Mouse (Mus musculus): ENCODE results near the gene Sorcs1. TPM values are rescaled to one million over a fixed set of nuclear protein-coding genes. Genes with fewer than 3 reads are reported as not detected.

Gene Sorcs1
- polyA plus RNA-seq, 1 experiment from 2014 or later = 5.6 TPM

GRCm38 (mm10) chr19:50378901-50379300, 299.5 kb downstream of the Sorcs1 start:
- H3K4me3 ChIP-seq = no peak overlapping the region
- H3K4me1 ChIP-seq (replicated peaks) = no peaks in the 10 kb centered on the region
- WGBS = 81% methylated on average over 5 of the region's 5 CpGs
- no peak for DNase-seq (ENCODE audit: low spot score)
- no peaks in the 10 kb centered on the region for H3K27me3 ChIP-seq (ENCODE audit: insufficient read depth, poor library complexity, severe bottlenecking)
- H3K36me3 ChIP-seq = no peaks in the 10 kb centered on the region
- no peak overlapping the region for H3K27ac ChIP-seq
- H3K9me3 ChIP-seq = no peaks in the 10 kb centered on the region

- 77% methylated on average over 10 of the region's 10 CpGs for WGBS
- DNase-seq (ENCODE audit: low spot score) = no peak
- H3K4me3 ChIP-seq = no peak overlapping the region
Observed at GRCm38 (mm10) chr19:50374751-50375150, 303.7 kb downstream of the Sorcs1 start.

GRCm38 (mm10) chr19:50366446-50366845, 312.0 kb downstream of the Sorcs1 start:
- DNase-seq (ENCODE audit: low spot score) = no peak
- Histone ChIP-seq H3K4me1 (replicated peaks) (peaks cover 13% of the 10 kb centered on the region), H3K27me3 (ENCODE audit: insufficient read depth, poor library complexity, severe bottlenecking) (no peaks in the 10 kb centered on the region), H3K36me3 (no peaks in the 10 kb centered on the region), H3K4me3 (no peak overlapping the region), H3K9me3 (no peaks in the 10 kb centered on the region), H3K27ac (no peak overlapping the region)
- WGBS = 65% methylated on average over 3 of the region's 3 CpGs

More at GRCm38 (mm10) chr19:50374751-50375150, 303.7 kb downstream of the Sorcs1 start:
- no peaks in the 10 kb centered on the region for H3K36me3 ChIP-seq
- H3K27me3 ChIP-seq (ENCODE audit: insufficient read depth, poor library complexity, severe bottlenecking) = no peaks in the 10 kb centered on the region
- no peaks in the 10 kb centered on the region for H3K9me3 ChIP-seq
- H3K27ac ChIP-seq = no peak overlapping the region
- H3K4me1 ChIP-seq (replicated peaks) = no peaks in the 10 kb centered on the region

GRCm38 (mm10) chr19:50362655-50363500, 315.6 kb downstream of the Sorcs1 start:
- WGBS = 19% methylated on average over 9 of the region's 9 CpGs
- Histone ChIP-seq H3K27ac (peak overlapping the region; percentile 17), H3K9me3 (no peaks in the 10 kb centered on the region)

GRCm38 (mm10) chr19:50358561-50358960, 319.9 kb downstream of the Sorcs1 start:
- no peak overlapping the region for H3K4me3 ChIP-seq
- no peak for DNase-seq (ENCODE audit: low spot score)
- H3K27me3 ChIP-seq (ENCODE audit: insufficient read depth, poor library complexity, severe bottlenecking) = no peaks in the 10 kb centered on the region
- 52% methylated on average over 2 of the region's 2 CpGs for WGBS
- H3K9me3 ChIP-seq = no peaks in the 10 kb centered on the region
- peaks cover 26% of the 10 kb centered on the region for H3K4me1 ChIP-seq (replicated peaks)
- no peak overlapping the region for H3K27ac ChIP-seq
- H3K36me3 ChIP-seq = no peaks in the 10 kb centered on the region

More at GRCm38 (mm10) chr19:50362655-50363500, 315.6 kb downstream of the Sorcs1 start:
- peak; percentile 42 for DNase-seq (ENCODE audit: low spot score)
- H3K27me3 ChIP-seq (ENCODE audit: insufficient read depth, poor library complexity, severe bottlenecking) = no peaks in the 10 kb centered on the region
- H3K4me3 ChIP-seq = no peak overlapping the region
- H3K4me1 ChIP-seq (replicated peaks) = peaks cover 30% of the 10 kb centered on the region
- no peaks in the 10 kb centered on the region for H3K36me3 ChIP-seq

- H3K9me3 ChIP-seq = no peaks in the 10 kb centered on the region
- no peaks in the 10 kb centered on the region for H3K36me3 ChIP-seq
- 85% methylated on average over 8 of the region's 8 CpGs for WGBS
- no peaks in the 10 kb centered on the region for H3K27me3 ChIP-seq (ENCODE audit: insufficient read depth, poor library complexity, severe bottlenecking)
- no peak overlapping the region for H3K4me3 ChIP-seq
- H3K4me1 ChIP-seq (replicated peaks) = no peaks in the 10 kb centered on the region
- H3K27ac ChIP-seq = no peak overlapping the region
- DNase-seq (ENCODE audit: low spot score) = no peak
Observed at GRCm38 (mm10) chr19:50339211-50339610, 339.2 kb downstream of the Sorcs1 start.

GRCm38 (mm10) chr19:50336751-50337150, 341.7 kb downstream of the Sorcs1 start:
- no peaks in the 10 kb centered on the region for H3K36me3 ChIP-seq
- no peak overlapping the region for H3K27ac ChIP-seq
- no peak overlapping the region for H3K4me3 ChIP-seq
- 83% methylated on average over 3 of the region's 3 CpGs for WGBS
- H3K27me3 ChIP-seq (ENCODE audit: insufficient read depth, poor library complexity, severe bottlenecking) = no peaks in the 10 kb centered on the region
- DNase-seq (ENCODE audit: low spot score) = no peak
- H3K4me1 ChIP-seq (replicated peaks) = no peaks in the 10 kb centered on the region
- no peaks in the 10 kb centered on the region for H3K9me3 ChIP-seq

- no peak for DNase-seq (ENCODE audit: low spot score)
- Histone ChIP-seq H3K4me1 (replicated peaks) (no peaks in the 10 kb centered on the region), H3K9me3 (no peaks in the 10 kb centered on the region), H3K36me3 (no peaks in the 10 kb centered on the region), H3K27ac (no peak overlapping the region), H3K4me3 (no peak overlapping the region), H3K27me3 (ENCODE audit: insufficient read depth, poor library complexity, severe bottlenecking) (no peaks in the 10 kb centered on the region)
- WGBS = 87% methylated on average over 3 of the region's 3 CpGs
Observed at GRCm38 (mm10) chr19:50331136-50331535, 347.3 kb downstream of the Sorcs1 start.

GRCm38 (mm10) chr19:50327804-50328203, 350.6 kb downstream of the Sorcs1 start:
- Histone ChIP-seq H3K9me3 (no peaks in the 10 kb centered on the region), H3K36me3 (no peaks in the 10 kb centered on the region), H3K4me1 (replicated peaks) (no peaks in the 10 kb centered on the region), H3K27ac (no peak overlapping the region), H3K27me3 (ENCODE audit: insufficient read depth, poor library complexity, severe bottlenecking) (no peaks in the 10 kb centered on the region), H3K4me3 (no peak overlapping the region)
- no peak for DNase-seq (ENCODE audit: low spot score)
- 89% methylated on average over 8 of the region's 8 CpGs for WGBS

- H3K4me1 ChIP-seq (replicated peaks) = no peaks in the 10 kb centered on the region
- WGBS = 84% methylated on average over 3 of the region's 3 CpGs
- H3K9me3 ChIP-seq = no peaks in the 10 kb centered on the region
- no peak for DNase-seq (ENCODE audit: low spot score)
- no peaks in the 10 kb centered on the region for H3K36me3 ChIP-seq
- H3K27me3 ChIP-seq (ENCODE audit: insufficient read depth, poor library complexity, severe bottlenecking) = no peaks in the 10 kb centered on the region
- no peak overlapping the region for H3K27ac ChIP-seq
- H3K4me3 ChIP-seq = no peak overlapping the region
Observed at GRCm38 (mm10) chr19:50326151-50326550, 352.3 kb downstream of the Sorcs1 start.

- H3K27me3 ChIP-seq (ENCODE audit: insufficient read depth, poor library complexity, severe bottlenecking) = no peaks in the 10 kb centered on the region
- no peak overlapping the region for H3K4me3 ChIP-seq
- H3K4me1 ChIP-seq (replicated peaks) = no peaks in the 10 kb centered on the region
- 94% methylated on average over 10 of the region's 10 CpGs for WGBS
- no peak overlapping the region for H3K27ac ChIP-seq
- no peaks in the 10 kb centered on the region for H3K36me3 ChIP-seq
- no peaks in the 10 kb centered on the region for H3K9me3 ChIP-seq
- DNase-seq (ENCODE audit: low spot score) = no peak
Observed at GRCm38 (mm10) chr19:50325686-50326085, 352.8 kb downstream of the Sorcs1 start.

GRCm38 (mm10) chr19:50307046-50307445, 371.4 kb downstream of the Sorcs1 start:
- no peak overlapping the region for H3K27ac ChIP-seq
- H3K9me3 ChIP-seq = no peaks in the 10 kb centered on the region
- WGBS = 83% methylated on average over 2 of the region's 2 CpGs
- no peak overlapping the region for H3K4me3 ChIP-seq
- H3K36me3 ChIP-seq = no peaks in the 10 kb centered on the region
- no peak for DNase-seq (ENCODE audit: low spot score)
- H3K27me3 ChIP-seq (ENCODE audit: insufficient read depth, poor library complexity, severe bottlenecking) = no peaks in the 10 kb centered on the region
- H3K4me1 ChIP-seq (replicated peaks) = no peaks in the 10 kb centered on the region

GRCm38 (mm10) chr19:50294205-50294604, 384.2 kb downstream of the Sorcs1 start:
- H3K27me3 ChIP-seq (ENCODE audit: insufficient read depth, poor library complexity, severe bottlenecking) = no peaks in the 10 kb centered on the region
- DNase-seq (ENCODE audit: low spot score) = no peak
- 91% methylated on average over 7 of the region's 7 CpGs for WGBS
- H3K27ac ChIP-seq = no peak overlapping the region
- no peaks in the 10 kb centered on the region for H3K9me3 ChIP-seq
- no peaks in the 10 kb centered on the region for H3K36me3 ChIP-seq
- peaks cover 5% of the 10 kb centered on the region for H3K4me1 ChIP-seq (replicated peaks)
- H3K4me3 ChIP-seq = no peak overlapping the region

Data from hindbrain, embryonic 10.5 days (tissue).